In the genomic region with DNA sequence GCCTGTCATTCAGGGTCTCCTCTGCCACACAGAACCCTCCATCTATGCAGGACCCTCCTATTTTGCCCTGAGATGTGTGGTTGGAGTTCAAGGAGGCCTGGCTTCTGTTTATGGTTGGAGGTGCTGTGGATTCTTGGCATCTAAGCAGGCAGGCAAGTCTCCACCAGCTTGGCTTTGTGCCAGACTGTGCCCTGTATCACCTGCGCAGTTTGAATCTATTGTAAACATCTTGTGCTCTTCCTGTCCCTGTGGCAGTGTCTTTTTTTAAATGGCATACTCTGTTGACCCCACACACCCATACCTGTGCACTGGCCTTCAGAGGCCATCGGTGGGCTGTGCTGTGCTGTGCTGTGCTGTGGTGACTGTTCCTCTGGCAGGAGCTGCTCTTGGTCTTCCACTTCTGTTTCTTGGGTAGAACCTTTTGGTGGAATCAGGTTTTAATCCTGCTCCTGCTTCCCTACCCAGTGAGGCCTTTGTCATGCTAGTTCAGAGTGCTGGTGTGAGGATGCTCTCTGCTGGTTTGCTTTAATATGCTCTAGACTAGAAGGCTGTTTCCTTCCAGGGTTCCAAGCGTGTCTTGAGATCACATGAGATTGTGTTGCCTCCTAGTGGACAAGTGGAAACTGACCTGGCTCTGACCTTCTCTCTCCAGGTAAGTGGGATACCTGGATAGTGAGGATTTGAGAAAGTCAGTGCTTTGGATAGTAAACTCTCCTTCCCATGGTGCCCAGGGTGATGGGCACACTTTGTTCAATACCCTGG, we compare ENCODE assay signal across 9 mouse cellular contexts. TPM values are rescaled to one million over a fixed set of nuclear protein-coding genes. Genes with fewer than 3 reads are reported as not detected.
DNase-seq lines count a peak whose midpoint lies in the region; ATAC-seq and TF ChIP-seq lines count a peak whose summit lies in the region.
"Had no signal": no experiment of that assay in that cellular context is flagged by ENCODE, and none has a peak within 500 bp of the region (broad histone marks: within the 10 kb centered on the region; RNA-seq: fewer than 3 reads in every experiment).

No protein-coding gene starts in this region.

- no peak overlapping the region for H3K4me2 ChIP-seq in heart, embryonic 11.5 days

- peak in 1 of 2 experiments; percentile 41 for DNase-seq in heart, adult 2 months
- peak; percentile 36 to 50 for DNase-seq in urinary bladder, postnatal 36 days (ENCODE audit: low spot score in 2 of 2)
- no peak for DNase-seq in urinary bladder, adult 2 months (ENCODE audit: low spot score)
- DNase-seq in heart, postnatal 14 days: peak; percentile 30 to 53
- peak; percentile 59 for DNase-seq in lung, postnatal 25 days (ENCODE audit: low spot score)
- no peak for DNase-seq in c-Kit-positive CD71-positive TER-119-positive erythroid progenitor cells, embryonic 14.5 days (ENCODE audit: low spot score)
- no peak for DNase-seq in layer of hippocampus, postnatal 25 days (ENCODE audit: extremely low spot score in 1 of 2, low spot score in 1 of 2)

- no peak for TF ChIP-seq POLR2A in heart, adult 2 months (IDR thresholded peaks at IDR 0.05; ENCODE audit: insufficient read depth, low read depth, low read length)

- no peaks in the 10 kb centered on the region for H3K79me2 ChIP-seq in heart, adult 2 months (replicated peaks; ENCODE audit: control insufficient read depth, insufficient read depth, low read length)

- no peak; the same call in 1 of the 2 replicates for ATAC-seq in heart, embryonic 11.5 days (replicated peaks; ENCODE audit: insufficient number of reproducible peaks, low FRiP score, low TSS enrichment)

- H3K27ac ChIP-seq in heart, adult 2 months: no peak overlapping the region
- H3K27ac ChIP-seq in heart, embryonic 11.5 days (ENCODE audit: low read depth, low read length): no peak overlapping the region

- 71% methylated on average over 3 of the region's 3 CpGs for WGBS in heart, adult 2 months
- WGBS in heart, embryonic 11.5 days (ENCODE audit: insufficient replicate concordance): 70% methylated on average over 3 of the region's 3 CpGs

- no peaks in the 10 kb centered on the region for H3K9me3 ChIP-seq in heart, embryonic 11.5 days (replicated peaks; ENCODE audit: control insufficient read depth, low read length)

- peaks cover 4% of the 10 kb centered on the region for H3K4me1 ChIP-seq in heart, adult 2 months (ENCODE audit: control insufficient read depth, insufficient read depth, low read length)
- H3K4me1 ChIP-seq in heart, embryonic 11.5 days (ENCODE audit: control insufficient read depth, insufficient read depth, low read length): peaks cover 6% of the 10 kb centered on the region; the same call in 1 of the 2 replicates

- no peaks in the 10 kb centered on the region for H3K36me3 ChIP-seq in heart, adult 2 months (ENCODE audit: control insufficient read depth, insufficient read depth, low read length)
- peaks cover 3% of the 10 kb centered on the region; the same call in 1 of the 2 replicates for H3K36me3 ChIP-seq in heart, embryonic 11.5 days (ENCODE audit: control insufficient read depth, insufficient read depth, low read length)

- no peak for TF ChIP-seq EP300 in heart, adult 2 months (IDR thresholded peaks at IDR 0.05; ENCODE audit: insufficient read depth, low read depth, low read length)

- H3K27me3 ChIP-seq in heart, adult 2 months (ENCODE audit: control insufficient read depth, insufficient read depth, low read length): no peaks in the 10 kb centered on the region
- no peaks in the 10 kb centered on the region for H3K27me3 ChIP-seq in heart, embryonic 11.5 days (ENCODE audit: control insufficient read depth, insufficient read depth, low read length)

- intact Hi-C loops in heart, adult 2 months (cut with DNase I): loop anchor here (1.0 kb wide), 2 partner anchors 40 to 89 kb away; no protein-coding TSS in a partner anchor
- intact Hi-C loops in heart, postnatal 14 days (cut with DNase I): loop anchor here (2.0 kb wide), 1 partner anchor 40 kb away; no protein-coding TSS in a partner anchor

- peak; percentile 77 for TF ChIP-seq CTCF in heart, adult 2 months (IDR thresholded peaks at IDR 0.05)

- H3K4me3 ChIP-seq in heart, adult 2 months: no peak overlapping the region
- no peak overlapping the region for H3K4me3 ChIP-seq in heart, embryonic 11.5 days (ENCODE audit: low read depth, low read length)

- no peak overlapping the region for H3K9ac ChIP-seq in heart, adult 2 months (ENCODE audit: low read depth, low read length)
- H3K9ac ChIP-seq in heart, embryonic 11.5 days (ENCODE audit: low read depth, low read length): no peak overlapping the region

RNA-seq across cellular contexts. Expression of gene Tex22, which starts 29.2 kb away (rescaled TPM):
- under 1 TPM; 0.21 to 0.27 TPM for total RNA-seq in heart, adult 2 months (2021)
- polyA plus RNA-seq in heart, adult 2 months (2012; rRNA removed): 0.50 TPM in 1 of 2 replicates, not detected in the other
- polyA plus RNA-seq in heart, embryonic 11.5 days (2014; fragmentation: Nextera tagmentation; extraction: Ambion mirVana): 0.16 TPM in 1 of 2 replicates, not detected in the other
- not detected in 2 replicates for polyA plus RNA-seq in urinary bladder, adult 2 months (2012; rRNA removed)
- under 1 TPM in 1 of 2 experiments, not detected in 1; 0.27 TPM for total RNA-seq in heart, postnatal 14 days (2021)
- 1 to 10 TPM in 1 of 2 experiments, under 1 TPM in 1; 0.64 to 1.2 TPM for total RNA-seq in layer of hippocampus, postnatal 25 days (2021)
- polyA plus RNA-seq: heart, embryonic 14.5 days had no signal

RNA-seq across cellular contexts. Expression of gene Pacs2, which starts 30.8 kb away (rescaled TPM):
- total RNA-seq in heart, adult 2 months (2021): 10 to 100 TPM; 34.9 to 37.5 TPM
- 34.8 and 37.4 TPM in 2 replicates for polyA plus RNA-seq in heart, adult 2 months (2012; rRNA removed)
- polyA plus RNA-seq in heart, embryonic 11.5 days (2014; fragmentation: Nextera tagmentation; extraction: Ambion mirVana): 7.3 and 11.3 TPM in 2 replicates
- 38.9 and 40.9 TPM in 2 replicates for polyA plus RNA-seq in urinary bladder, adult 2 months (2012; rRNA removed)
- 10 to 100 TPM; 29.0 to 32.1 TPM for total RNA-seq in heart, postnatal 14 days (2021)
- total RNA-seq in layer of hippocampus, postnatal 25 days (2021): 10 to 100 TPM; 94.2 to 97.8 TPM

RNA-seq across cellular contexts. Expression of gene Brf1, which starts 44.6 kb away (rescaled TPM):
- total RNA-seq in heart, adult 2 months (2021): 10 to 100 TPM; 22.3 to 25.1 TPM
- 22.4 and 29.3 TPM in 2 replicates for polyA plus RNA-seq in heart, adult 2 months (2012; rRNA removed)
- 33.7 and 39.5 TPM in 2 replicates for polyA plus RNA-seq in heart, embryonic 11.5 days (2014; fragmentation: Nextera tagmentation; extraction: Ambion mirVana)
- polyA plus RNA-seq in urinary bladder, adult 2 months (2012; rRNA removed): 69.1 and 82.7 TPM in 2 replicates
- total RNA-seq in heart, postnatal 14 days (2021): 10 to 100 TPM; 28.3 to 28.8 TPM
- 10 to 100 TPM; 46.6 to 61.8 TPM for total RNA-seq in layer of hippocampus, postnatal 25 days (2021)

RNA-seq across cellular contexts. Expression of gene Mta1, which starts 53.0 kb away (rescaled TPM):
- total RNA-seq in heart, adult 2 months (2021): 10 to 100 TPM; 44.8 to 54.8 TPM
- polyA plus RNA-seq in heart, adult 2 months (2012; rRNA removed): 35.4 and 42.4 TPM in 2 replicates
- 12.3 and 14.7 TPM in 2 replicates for polyA plus RNA-seq in heart, embryonic 11.5 days (2014; fragmentation: Nextera tagmentation; extraction: Ambion mirVana)
- polyA plus RNA-seq in urinary bladder, adult 2 months (2012; rRNA removed): 43.1 and 55.5 TPM in 2 replicates
- total RNA-seq in heart, postnatal 14 days (2021): 10 to 100 TPM; 45.1 to 46.8 TPM
- total RNA-seq in layer of hippocampus, postnatal 25 days (2021): 10 to 100 TPM; 73.9 to 84.4 TPM

Comparison
In these comparisons a context has a peak if more than half of its experiments do, and no peak if none do; other contexts are left out.
1. DNase-seq: peak in urinary bladder, postnatal 36 days (2 of 2), heart, postnatal 14 days (2 of 2) and lung, postnatal 25 days (single experiment); none in urinary bladder, adult 2 months (single experiment), c-Kit-positive CD71-positive TER-119-positive erythroid progenitor cells, embryonic 14.5 days (single experiment) and layer of hippocampus, postnatal 25 days (0 of 2).